Mouse (Mus musculus) midbrain, embryonic 14.5 days (tissue): ENCODE measurements around the gene Dpysl4. TPM values are rescaled to one million over a fixed set of nuclear protein-coding genes. Genes with fewer than 3 reads are reported as not detected.
A peak's percentile ranks its signal among the peaks of the same experiment; 100 is the strongest.

ENCODE experiments used
- ATAC-seq: fragments of 200-750 bp; cut with Nextera tagmentation; 2 replicates; pipeline ENCODE4 v1.8.0; 2017; ENCODE audit warnings: moderate number of reproducible peaks, moderate library complexity; ENCODE audit not compliant: low FRiP score, low TSS enrichment
- DNase-seq: peaks from one replicate; pipeline ENCODE4 v3.0.0-alpha.2; 2015
- H3K27ac ChIP-seq: fragments of 300-500 bp; sonication (generic); replicated peaks from 2 replicates; pipeline ENCODE4 v1.5.1; 2014; ENCODE audit warnings: mild to moderate bottlenecking, low read depth, low read length, moderate library complexity
- H3K27me3 ChIP-seq: fragments of 300-500 bp; sonication (generic); 2 replicates; pipeline ENCODE4 v1.6.1; 2014; ENCODE audit warnings: low read length, control low read depth, mixed read lengths; ENCODE audit not compliant: control insufficient read depth, insufficient read depth
- H3K36me3 ChIP-seq: fragments of 300-500 bp; sonication (generic); 2 replicates; pipeline ENCODE4 v1.6.1; 2014; ENCODE audit warnings: low read length, control low read depth; ENCODE audit not compliant: control insufficient read depth, insufficient read depth
- H3K4me1 ChIP-seq: fragments of 300-500 bp; sonication (generic); 2 replicates; pipeline ENCODE4 v1.6.1; 2014; ENCODE audit warnings: mild to moderate bottlenecking, antibody characterized with exemption, low read length, control low read depth; ENCODE audit not compliant: control insufficient read depth, insufficient read depth
- H3K4me2 ChIP-seq: fragments of 300-500 bp; sonication (generic); 2 replicates; pipeline ENCODE4 v1.6.1; 2014; ENCODE audit warnings: mild to moderate bottlenecking, low read length, moderate library complexity
- H3K4me3 ChIP-seq: fragments of 300-500 bp; sonication (generic); replicated peaks from 2 replicates; pipeline ENCODE4 v1.5.1; 2014; ENCODE audit warnings: low read depth, low read length
- H3K9ac ChIP-seq: fragments of 300-500 bp; sonication (generic); replicated peaks from 2 replicates; pipeline ENCODE4 v1.6.1; 2014; ENCODE audit warnings: mild to moderate bottlenecking, low read length, moderate library complexity
- H3K9me3 ChIP-seq: fragments of 300-500 bp; sonication (generic); 2 replicates; pipeline ENCODE4 v1.6.1; 2016; ENCODE audit warnings: low read length, control low read depth, mixed read lengths; ENCODE audit not compliant: control insufficient read depth
- WGBS: fragments of 180-500 bp; shearing (Covaris S2); extraction: QIAGEN DNeasy Blood & Tissue Kit; methylation state at CpG from one replicate; pipeline ENCODE4 v1.1.7; 2014; 5-methylcytosine and 5-hydroxymethylcytosine counted together
- polyA plus RNA-seq: library from polyadenylated mRNA; unstranded; fragments of >200 nt; fragmentation: Nextera tagmentation; extraction: Ambion mirVana; gene quantifications from 2 replicates; pipeline ENCODE4 v1.2.1, GENCODE M21; 2014

The Dpysl4 gene
- polyA plus RNA-seq: 215 and 238 TPM in 2 replicates

DNA sequence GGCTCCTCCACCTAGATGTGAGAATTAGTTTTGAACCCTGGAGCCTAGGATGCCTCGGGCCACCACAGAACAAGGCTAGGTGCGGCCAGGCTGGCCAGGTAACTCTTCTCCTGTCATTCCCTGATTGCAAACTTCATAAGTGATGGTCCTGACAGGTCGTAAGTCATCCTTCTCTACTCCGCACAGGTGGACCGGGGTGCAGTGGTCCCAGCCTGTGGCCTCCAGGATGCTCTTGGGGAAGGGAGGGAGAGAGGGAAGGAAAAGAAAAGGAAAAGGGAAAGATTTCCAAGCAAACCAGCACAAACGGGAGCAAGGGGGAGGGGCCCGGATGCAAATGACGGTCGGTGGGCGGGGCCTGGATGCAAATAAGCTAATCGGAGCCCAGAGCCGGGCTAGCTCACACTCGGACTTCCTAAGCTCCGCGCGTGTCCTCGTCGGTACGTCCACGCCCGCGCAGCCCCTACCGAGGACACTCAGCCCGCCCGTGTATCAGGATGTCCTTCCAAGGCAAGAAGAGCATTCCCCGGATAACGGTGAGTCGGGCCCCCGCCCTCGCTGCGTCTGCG, at the start of gene Dpysl4:
Dpysl4 (plus strand) TSS at position 373 of the 566 bp plus-strand sequence.
- 6% methylated on average over 32 of the region's 32 CpGs for WGBS
- H3K27me3 ChIP-seq: no peaks in the 10 kb centered on the region
- H3K9me3 ChIP-seq: no peaks in the 10 kb centered on the region
- peak within 1 kb of the TSS; percentile 98 for H3K9ac ChIP-seq
- H3K4me3 ChIP-seq: peak within 1 kb of the TSS; percentile 85
- H3K4me1 ChIP-seq: peaks cover 23% of the 10 kb centered on the region
- peak; percentile 95 for DNase-seq
- peak within 1 kb of the TSS; percentile 89 for H3K27ac ChIP-seq
- ATAC-seq: peak; percentile 87
- H3K4me2 ChIP-seq: peak within 1 kb of the TSS; percentile 85
- H3K36me3 ChIP-seq: peaks cover 16% of the 10 kb centered on the region

DNA sequence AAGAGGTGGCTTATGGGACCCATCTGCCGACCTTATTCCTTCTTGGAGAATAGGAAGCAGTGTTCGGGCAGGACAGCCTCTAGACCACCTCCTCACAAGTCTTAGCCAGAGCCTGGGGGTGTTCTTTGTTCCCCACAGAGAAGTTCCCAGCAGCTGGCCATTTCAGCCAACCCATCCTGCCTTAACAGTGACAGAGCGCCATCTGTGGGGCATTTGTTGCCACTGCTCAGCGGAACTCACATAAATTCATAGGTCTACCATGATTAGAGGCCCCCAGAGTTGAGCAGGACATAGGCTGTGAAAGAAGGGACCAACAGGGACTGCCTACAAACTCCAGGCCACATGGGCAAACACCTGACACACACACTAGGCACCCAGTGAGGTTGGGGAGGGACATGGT, 22.4 kb upstream of the Dpysl4 start:
- Histone ChIP-seq H3K4me3 (no peak overlapping the region), H3K4me1 (no peaks in the 10 kb centered on the region), H3K9me3 (no peaks in the 10 kb centered on the region), H3K27ac (no peak overlapping the region), H3K27me3 (no peaks in the 10 kb centered on the region), H3K4me2 (no peak overlapping the region), H3K9ac (no peak overlapping the region), H3K36me3 (no peaks in the 10 kb centered on the region)
- ATAC-seq (no peak), DNase-seq (no peak)
- 48% methylated on average over 4 of the region's 4 CpGs for WGBS

DNA sequence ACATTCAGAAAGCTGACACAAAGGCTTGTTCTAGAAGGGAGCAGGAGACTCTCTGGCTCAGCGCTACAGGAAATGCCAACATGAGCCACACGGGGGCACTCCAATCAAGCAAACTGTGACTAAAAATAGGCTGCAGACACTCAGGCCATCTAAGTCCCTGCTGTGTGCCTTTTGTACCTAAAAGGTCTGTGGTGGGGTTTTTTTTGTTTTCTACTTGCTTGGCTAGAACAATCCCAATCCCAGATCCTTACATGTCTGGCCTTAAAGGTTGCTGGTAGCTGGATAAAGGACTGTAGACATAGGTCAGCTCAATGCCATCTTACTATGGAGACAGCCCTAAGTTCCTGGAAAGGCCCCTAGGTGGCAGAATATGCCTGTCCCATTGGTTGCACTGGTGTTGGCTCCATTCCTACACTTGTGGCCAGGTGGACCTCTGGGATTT, 17.6 kb upstream of the Dpysl4 start:
- no peak overlapping the region for H3K27ac ChIP-seq
- no peak overlapping the region for H3K9ac ChIP-seq
- H3K36me3 ChIP-seq: no peaks in the 10 kb centered on the region
- DNase-seq: peak; percentile 91
- no peak overlapping the region for H3K4me3 ChIP-seq
- H3K4me2 ChIP-seq: no peak overlapping the region
- peak; percentile 69; the same call in 1 of the 2 replicates for ATAC-seq
- no peaks in the 10 kb centered on the region for H3K27me3 ChIP-seq
- 2% methylated on average over 2 of the region's 2 CpGs for WGBS
- no peaks in the 10 kb centered on the region for H3K9me3 ChIP-seq
- H3K4me1 ChIP-seq: no peaks in the 10 kb centered on the region

DNA sequence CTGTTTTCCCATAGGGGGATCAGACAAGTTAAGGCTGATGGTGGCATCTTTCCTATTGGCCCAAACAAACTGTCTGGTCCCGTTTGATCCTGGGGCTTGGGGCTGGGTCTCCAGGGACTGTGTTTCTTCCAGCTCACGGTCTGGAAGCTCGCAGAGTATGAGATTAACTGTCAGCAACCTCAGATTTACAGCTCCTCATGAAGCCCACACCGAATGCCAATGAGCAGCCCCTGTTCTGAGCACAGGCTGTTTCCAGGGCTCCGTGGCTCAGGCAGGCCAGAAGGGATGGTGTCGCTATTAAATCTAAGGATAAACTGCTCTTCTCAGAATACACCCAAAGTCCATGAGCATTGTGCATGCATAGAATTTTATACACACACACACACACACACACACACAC, 11.6 kb upstream of the Dpysl4 start:
- ATAC-seq (no peak; the same call in 1 of the 2 replicates), DNase-seq (peak; percentile 66)
- no peaks in the 10 kb centered on the region for H3K27me3 ChIP-seq
- H3K4me1 ChIP-seq: peaks cover 37% of the 10 kb centered on the region
- 15% methylated on average over 6 of the region's 6 CpGs for WGBS
- H3K9me3 ChIP-seq: no peaks in the 10 kb centered on the region
- H3K36me3 ChIP-seq: no peaks in the 10 kb centered on the region
- H3K27ac ChIP-seq: peak overlapping the region; percentile 6; the same call in 1 of the 2 replicates
- H3K4me2 ChIP-seq: no peak overlapping the region
- H3K4me3 ChIP-seq: no peak overlapping the region
- no peak overlapping the region for H3K9ac ChIP-seq

DNA sequence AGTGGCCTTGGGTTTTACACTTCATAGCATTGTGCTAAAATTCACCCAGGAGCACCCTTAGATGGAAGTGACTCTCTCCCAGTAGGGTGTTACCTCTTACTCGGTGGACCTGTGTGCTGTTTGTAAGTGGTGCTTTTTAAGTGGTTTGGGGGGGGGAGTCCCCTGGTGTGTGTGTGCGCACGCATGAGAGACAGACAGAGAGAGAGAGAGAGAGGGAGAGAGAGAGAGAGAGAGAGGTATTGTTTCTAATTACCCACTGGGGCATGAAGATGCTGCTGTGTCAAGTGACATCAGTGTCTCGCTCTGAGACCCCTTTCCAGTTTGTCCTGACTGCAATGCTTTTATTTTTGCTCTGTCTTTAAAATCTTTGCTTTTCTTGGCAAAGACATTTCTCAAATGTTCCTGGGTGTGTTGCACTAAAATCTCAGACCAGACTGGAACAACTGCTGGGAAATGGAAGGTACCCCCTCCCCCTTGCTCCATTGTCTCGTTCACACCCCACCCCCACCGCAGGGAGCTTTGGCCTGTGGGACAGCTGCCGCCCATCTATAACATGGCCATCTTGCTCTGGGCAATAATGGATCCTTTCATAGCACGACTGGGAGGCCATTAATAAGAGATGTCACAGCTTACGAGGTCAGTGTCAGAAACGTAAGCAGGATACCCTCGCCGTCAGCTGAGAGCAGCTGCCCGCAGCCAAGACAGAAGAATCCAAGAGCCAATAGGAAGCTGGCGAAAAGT, 10.6 kb upstream of the Dpysl4 start:
- Histone ChIP-seq H3K4me1 (peaks cover 37% of the 10 kb centered on the region), H3K9me3 (no peaks in the 10 kb centered on the region), H3K4me3 (no peak overlapping the region), H3K36me3 (no peaks in the 10 kb centered on the region), H3K27ac (peak overlapping the region; percentile 60; the same call in 1 of the 2 replicates), H3K27me3 (no peaks in the 10 kb centered on the region), H3K9ac (no peak overlapping the region), H3K4me2 (no peak overlapping the region)
- ATAC-seq (no peak; the same call in 1 of the 2 replicates), DNase-seq (peak; percentile 53)
- WGBS: 19% methylated on average over 14 of the region's 14 CpGs

DNA sequence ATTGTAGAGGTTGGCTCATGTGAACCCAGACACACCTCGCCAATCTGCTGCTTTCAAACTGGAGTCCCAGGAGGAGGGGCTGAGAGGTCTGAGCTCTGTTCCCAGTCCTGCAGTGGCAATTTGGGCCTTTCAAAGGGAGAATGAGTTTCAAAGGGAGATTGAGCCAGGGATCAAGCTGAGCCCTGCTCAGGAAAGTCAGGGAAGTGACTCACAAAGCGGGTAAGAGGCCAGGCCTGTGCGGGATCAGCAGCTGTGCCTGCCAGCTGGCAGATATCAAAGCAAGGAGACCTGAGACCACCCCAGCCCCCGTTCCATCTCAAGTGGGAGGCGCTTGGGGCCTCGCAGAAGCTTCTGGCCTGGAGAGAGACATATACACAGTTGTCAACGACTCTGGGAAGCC, 8.5 kb upstream of the Dpysl4 start:
- H3K9me3 ChIP-seq: no peaks in the 10 kb centered on the region
- DNase-seq (no peak), ATAC-seq (no peak)
- H3K9ac ChIP-seq: no peak overlapping the region
- H3K4me2 ChIP-seq: no peak overlapping the region
- peaks cover 37% of the 10 kb centered on the region for H3K4me1 ChIP-seq
- no peaks in the 10 kb centered on the region for H3K36me3 ChIP-seq
- WGBS: 9% methylated on average over 7 of the region's 7 CpGs
- H3K4me3 ChIP-seq: no peak overlapping the region
- peak overlapping the region; percentile 49 for H3K27ac ChIP-seq
- H3K27me3 ChIP-seq: no peaks in the 10 kb centered on the region

DNA sequence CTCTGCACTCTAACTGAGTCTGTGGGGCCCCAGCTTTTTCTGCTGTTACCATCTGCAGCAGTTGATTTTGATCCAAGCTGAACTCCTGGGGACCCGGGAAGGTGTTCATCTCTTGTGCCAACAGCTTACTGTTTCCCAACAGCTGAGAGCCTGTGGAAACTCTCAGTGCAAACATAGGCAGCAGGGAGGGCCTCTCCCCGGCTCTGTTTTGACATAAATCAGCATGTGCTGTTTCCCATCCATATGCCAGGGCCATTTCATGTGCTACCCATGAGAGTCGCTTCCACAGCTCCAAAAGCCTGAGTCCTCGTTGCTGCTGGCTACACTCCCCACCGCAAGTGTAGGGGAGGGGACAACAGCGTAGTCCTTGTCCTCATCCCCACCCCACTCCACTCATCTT, 7.6 kb upstream of the Dpysl4 start:
- H3K27me3 ChIP-seq: no peaks in the 10 kb centered on the region
- ATAC-seq (no peak), DNase-seq (no peak)
- WGBS: 50% methylated on average over 6 of the region's 6 CpGs
- H3K4me2 ChIP-seq: no peak overlapping the region
- H3K4me1 ChIP-seq: peaks cover 37% of the 10 kb centered on the region
- 0 out of 2 replicates have a peak overlapping the region, but pooled peaks have one; percentile 49 for H3K27ac ChIP-seq
- no peak overlapping the region for H3K4me3 ChIP-seq
- no peaks in the 10 kb centered on the region for H3K36me3 ChIP-seq
- H3K9me3 ChIP-seq: no peaks in the 10 kb centered on the region
- no peak overlapping the region for H3K9ac ChIP-seq

DNA sequence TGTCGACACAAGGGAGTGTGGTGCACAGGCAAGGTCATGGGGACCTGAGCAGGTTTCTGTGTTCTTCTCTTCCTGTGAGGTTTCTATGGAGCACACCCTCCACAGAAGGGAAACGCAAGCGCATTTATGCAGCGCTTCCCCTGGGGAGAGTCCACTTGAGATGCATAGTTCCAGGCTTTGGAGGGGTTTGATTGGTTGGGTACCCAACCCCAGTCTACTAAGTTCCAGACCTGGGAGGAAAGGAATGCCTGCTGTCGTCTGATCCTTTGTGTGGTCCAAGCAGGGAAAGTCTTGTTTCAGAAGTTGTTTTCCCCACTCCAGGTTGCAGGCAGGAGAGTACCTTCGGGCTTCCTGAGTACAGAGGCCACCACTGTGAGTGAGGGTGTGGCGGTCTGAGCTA, 6.7 kb upstream of the Dpysl4 start:
- H3K27me3 ChIP-seq: no peaks in the 10 kb centered on the region
- H3K9ac ChIP-seq: no peak overlapping the region
- no peak for ATAC-seq
- H3K4me2 ChIP-seq: no peak overlapping the region
- no peak overlapping the region for H3K4me3 ChIP-seq
- H3K9me3 ChIP-seq: no peaks in the 10 kb centered on the region
- DNase-seq: no peak
- H3K36me3 ChIP-seq: no peaks in the 10 kb centered on the region
- no peak overlapping the region for H3K27ac ChIP-seq
- 77% methylated on average over 7 of the region's 7 CpGs for WGBS
- H3K4me1 ChIP-seq: peaks cover 37% of the 10 kb centered on the region

DNA sequence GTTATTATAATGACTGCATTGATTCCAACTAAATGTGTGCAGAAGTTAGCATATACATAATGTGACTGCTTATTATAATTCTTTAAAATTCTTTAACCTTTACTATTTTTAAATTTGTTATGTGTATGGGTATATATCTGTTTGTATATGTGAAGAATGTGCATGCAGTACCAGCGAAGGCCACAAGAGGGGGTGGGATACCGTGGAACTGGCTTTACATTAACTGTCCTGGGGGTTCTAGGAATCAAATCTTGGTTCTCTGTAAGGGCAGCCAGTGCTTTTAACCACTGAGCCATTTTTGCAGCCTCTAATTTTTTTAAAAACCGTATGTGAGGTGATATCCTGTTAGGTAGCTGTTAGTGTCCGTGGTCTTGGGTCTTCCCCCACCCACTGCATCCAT, 5.1 kb upstream of the Dpysl4 start:
- H3K4me1 ChIP-seq: peaks cover 24% of the 10 kb centered on the region

More for the DNA sequence above, 5.1 kb upstream of the Dpysl4 start:
- Histone ChIP-seq H3K27ac (no peak overlapping the region), H3K4me3 (no peak overlapping the region), H3K27me3 (no peaks in the 10 kb centered on the region), H3K4me2 (no peak overlapping the region), H3K36me3 (no peaks in the 10 kb centered on the region), H3K9me3 (no peaks in the 10 kb centered on the region), H3K9ac (no peak overlapping the region)
- 68% methylated on average over 4 of the region's 4 CpGs for WGBS
- DNase-seq (no peak), ATAC-seq (no peak)
